Mouse (Mus musculus): ENCODE results near the gene Gm3512.
A peak's percentile ranks its signal among the peaks of the same experiment; 100 is the strongest.
"Not testable (repeated sequence)": the region's sequence is repeated elsewhere in the genome, so short reads cannot be mapped to it uniquely, and the experiment has no call there.

The Gm3512 gene

GRCm38 (mm10) chr14:7174483-7174971 lies at the start of gene Gm3512:
TSS of gene Gm3512 (minus strand) at chr14:7174533.
- DNase-seq, result not testable (repeated sequence)

- DNase-seq, result peak; percentile 0
These were observed 25.7 kb upstream of the Gm3512 start for GRCm38 (mm10) chr14:7200070-7200469.

GRCm38 (mm10) chr14:7194440-7194839 lies 20.1 kb upstream of the Gm3512 start, which contains the start of gene Gm16434:
TSS of gene Gm16434 (minus strand) at chr14:7194540.
- DNase-seq, result not testable (repeated sequence)

- DNase-seq, result not testable (repeated sequence)
These were observed 49.0 kb downstream of the Gm3512 start, which contains the start of gene Gm6676 for GRCm38 (mm10) chr14:7125312-7125711. TSS of gene Gm6676 (minus strand) at chr14:7125412.

- DNase-seq, result not testable (repeated sequence)
These were observed 69.1 kb downstream of the Gm3512 start for GRCm38 (mm10) chr14:7105124-7105802.

Data from lung, postnatal 14 days (tissue).